Mouse (Mus musculus) heart, embryonic 11.5 days (tissue): ENCODE results near the gene Pofut2. TPM values are rescaled to one million over a fixed set of nuclear protein-coding genes. Genes with fewer than 3 reads are reported as not detected.
A peak's percentile ranks its signal among the peaks of the same experiment; 100 is the strongest.

ENCODE experiments used
- ATAC-seq: fragments of 200-750 bp; cut with Nextera tagmentation; replicated peaks from 2 replicates; pipeline ENCODE4 v1.8.0; 2017; ENCODE audit warnings: moderate library complexity; ENCODE audit not compliant: insufficient number of reproducible peaks, low FRiP score, low TSS enrichment
- H3K27ac ChIP-seq: fragments of 300-500 bp; sonication (generic); 2 replicates; pipeline ENCODE4 v1.5.1; 2014; ENCODE audit warnings: mild to moderate bottlenecking, low read depth, low read length
- H3K27me3 ChIP-seq: fragments of 300-500 bp; sonication (generic); 2 replicates; pipeline ENCODE4 v1.6.1; 2014; ENCODE audit warnings: mild to moderate bottlenecking, low read length, mixed read lengths; ENCODE audit not compliant: control insufficient read depth, insufficient read depth
- H3K36me3 ChIP-seq: fragments of 300-500 bp; sonication (generic); 2 replicates; pipeline ENCODE4 v1.6.1; 2014; ENCODE audit warnings: mild to moderate bottlenecking, low read length, moderate library complexity, mixed read lengths; ENCODE audit not compliant: control insufficient read depth, insufficient read depth
- H3K4me1 ChIP-seq: fragments of 300-500 bp; sonication (generic); 2 replicates; pipeline ENCODE4 v1.6.1; 2014; ENCODE audit warnings: low read length; ENCODE audit not compliant: control insufficient read depth, insufficient read depth
- H3K4me2 ChIP-seq: fragments of 300-500 bp; sonication (generic); 2 replicates; pipeline ENCODE4 v1.6.1; 2014; ENCODE audit warnings: mild to moderate bottlenecking, moderate library complexity
- H3K4me3 ChIP-seq: fragments of 300-500 bp; sonication (generic); 2 replicates; pipeline ENCODE4 v1.5.1; 2014; ENCODE audit warnings: low read depth, low read length
- H3K9ac ChIP-seq: fragments of 300-500 bp; sonication (generic); 2 replicates; pipeline ENCODE4 v1.6.1; 2014; ENCODE audit warnings: mild to moderate bottlenecking, low read depth, low read length, moderate library complexity
- H3K9me3 ChIP-seq: fragments of 300-500 bp; sonication (generic); replicated peaks from 2 replicates; pipeline ENCODE4 v1.6.1; 2016; ENCODE audit warnings: low read length; ENCODE audit not compliant: control insufficient read depth
- WGBS: fragments of 180-500 bp; shearing (Covaris S2); extraction: QIAGEN DNeasy Blood & Tissue Kit; methylation state at CpG from one replicate; pipeline ENCODE4 v1.1.7; 2014; ENCODE audit not compliant: insufficient replicate concordance; 5-methylcytosine and 5-hydroxymethylcytosine counted together
- polyA plus RNA-seq: library from polyadenylated mRNA; unstranded; fragments of >200 nt; fragmentation: Nextera tagmentation; extraction: Ambion mirVana; gene quantifications from 2 replicates; pipeline ENCODE4 v1.2.1, GENCODE M21; 2014

Pofut2 gene
- polyA plus RNA-seq, 1 experiment from 2014 or later = 118 TPM

DNA sequence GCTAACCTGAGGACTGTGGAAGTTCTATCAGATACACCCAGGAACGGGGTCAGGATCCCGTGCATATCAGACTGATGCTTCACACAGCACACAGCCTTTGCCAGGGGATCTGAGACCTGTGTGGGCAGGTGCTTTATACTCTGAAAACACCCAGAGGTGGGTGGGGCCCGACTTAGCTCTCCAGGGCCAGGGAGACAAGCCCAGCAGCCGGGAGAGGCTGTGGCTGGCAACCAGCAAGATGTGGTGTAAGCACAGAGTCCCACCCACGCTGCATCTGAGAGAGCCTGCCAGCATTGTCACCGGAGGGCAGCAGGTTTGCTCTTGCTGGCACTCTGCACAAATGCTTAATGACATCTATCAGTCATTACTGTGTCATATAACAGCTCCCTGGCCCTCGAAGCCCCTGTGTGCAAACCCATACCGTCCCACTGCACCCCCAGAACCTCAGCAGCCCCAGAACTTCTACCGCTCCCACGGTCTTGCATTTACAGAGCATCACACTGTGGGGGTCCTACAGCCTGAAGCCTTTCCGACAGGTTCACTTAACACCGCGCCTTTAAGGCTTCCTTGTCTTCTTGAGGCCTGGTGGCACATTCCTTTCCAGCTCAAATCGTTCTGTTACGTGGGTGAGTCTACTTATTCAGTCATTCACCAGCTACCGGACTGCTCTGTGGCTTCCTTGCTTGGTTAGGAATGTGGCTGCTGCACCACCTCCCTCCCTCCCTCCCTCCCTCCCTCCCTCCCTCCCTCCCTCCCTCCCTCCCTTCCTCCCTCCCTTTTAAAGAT lies 21.0 kb upstream of the Pofut2 start:
- H3K27ac ChIP-seq = no peak overlapping the region
- no peak overlapping the region; the same call in 1 of the 2 replicates for H3K9ac ChIP-seq
- no peaks in the 10 kb centered on the region for H3K27me3 ChIP-seq
- H3K4me2 ChIP-seq = no peak overlapping the region
- ATAC-seq = no peak
- H3K36me3 ChIP-seq = no peaks in the 10 kb centered on the region
- peaks cover 7% of the 10 kb centered on the region; the same call in 1 of the 2 replicates for H3K4me1 ChIP-seq
- WGBS = 55% methylated on average over 16 of the region's 16 CpGs
- H3K9me3 ChIP-seq = no peaks in the 10 kb centered on the region
- no peak overlapping the region for H3K4me3 ChIP-seq

DNA sequence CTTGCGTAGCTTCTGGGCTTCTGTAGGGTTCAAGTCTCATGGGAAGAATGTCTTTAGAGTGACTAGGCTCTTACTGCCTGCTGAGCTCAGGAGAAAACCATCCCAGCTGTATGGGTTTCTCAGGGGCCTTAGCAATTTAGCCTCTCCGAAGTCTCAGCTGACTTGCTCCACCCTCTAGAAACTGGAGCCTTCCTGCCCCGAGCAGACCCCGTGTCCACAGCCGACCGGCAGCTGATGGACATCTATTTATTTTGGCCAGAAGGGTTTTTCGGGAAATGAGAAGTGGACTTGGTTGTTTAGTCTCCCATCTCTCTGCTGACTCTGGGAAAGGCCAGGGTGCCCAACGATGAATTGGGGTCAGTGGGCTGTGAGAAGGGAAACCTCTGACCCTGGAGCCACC lies 18.3 kb upstream of the Pofut2 start:
- no peak overlapping the region for H3K27ac ChIP-seq
- H3K27me3 ChIP-seq = no peaks in the 10 kb centered on the region; the same call in 1 of the 2 replicates
- no peaks in the 10 kb centered on the region for H3K36me3 ChIP-seq
- no peak overlapping the region for H3K4me2 ChIP-seq
- ATAC-seq = no peak
- H3K4me3 ChIP-seq = no peak overlapping the region
- H3K4me1 ChIP-seq = peaks cover 7% of the 10 kb centered on the region; the same call in 1 of the 2 replicates
- WGBS = 73% methylated on average over 8 of the region's 8 CpGs
- no peak overlapping the region for H3K9ac ChIP-seq
- H3K9me3 ChIP-seq = no peaks in the 10 kb centered on the region

DNA sequence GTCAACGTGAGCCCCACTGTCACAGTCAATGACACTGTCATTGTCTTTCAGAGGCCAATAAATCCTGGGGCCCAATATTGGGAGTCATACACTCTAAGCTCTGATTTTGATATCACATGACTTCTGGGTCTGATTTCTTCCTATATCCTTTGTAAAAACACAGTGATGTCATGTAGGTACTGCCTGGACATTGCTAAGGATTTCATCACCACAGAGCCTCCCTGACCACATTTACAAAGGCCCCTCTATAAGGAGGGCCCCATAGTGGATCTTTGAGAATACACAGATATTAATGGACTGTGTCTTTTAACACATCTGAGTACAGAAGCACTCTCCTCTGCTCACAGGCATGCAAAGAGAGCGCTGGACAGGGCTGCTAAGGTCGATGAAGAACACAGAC lies 16.6 kb upstream of the Pofut2 start:
- Histone ChIP-seq H3K4me3 (no peak overlapping the region), H3K27ac (no peak overlapping the region), H3K36me3 (no peaks in the 10 kb centered on the region), H3K4me2 (no peak overlapping the region), H3K9me3 (no peaks in the 10 kb centered on the region), H3K4me1 (peaks cover 9% of the 10 kb centered on the region; the same call in 1 of the 2 replicates), H3K9ac (no peak overlapping the region), H3K27me3 (no peaks in the 10 kb centered on the region; the same call in 1 of the 2 replicates)
- WGBS = 63% methylated on average over 3 of the region's 3 CpGs
- no peak for ATAC-seq

DNA sequence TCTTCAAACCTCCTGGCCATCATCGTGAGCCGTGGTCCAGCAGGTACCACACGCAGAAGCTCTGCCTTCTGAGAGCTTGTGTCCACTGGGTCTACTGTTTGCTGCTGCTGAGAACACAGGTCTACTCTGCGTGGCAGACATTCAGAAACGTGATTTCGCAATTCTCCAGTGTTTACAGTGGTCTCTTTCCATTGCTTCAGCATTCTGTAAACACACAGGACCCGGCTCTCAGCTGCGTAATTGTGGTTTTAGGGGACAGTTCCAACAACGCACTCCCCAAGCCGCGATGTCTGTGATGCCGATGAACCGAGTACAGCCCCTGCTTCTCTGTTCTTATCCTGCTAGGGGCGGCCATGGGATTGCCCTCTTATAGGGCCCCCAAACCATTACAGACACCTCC lies 16.1 kb upstream of the Pofut2 start:
- no peak overlapping the region for H3K4me2 ChIP-seq
- no peaks in the 10 kb centered on the region for H3K36me3 ChIP-seq
- H3K9ac ChIP-seq = no peak overlapping the region
- no peak overlapping the region for H3K27ac ChIP-seq
- ATAC-seq = no peak
- peaks cover 12% of the 10 kb centered on the region; the same call in 1 of the 2 replicates for H3K4me1 ChIP-seq
- H3K9me3 ChIP-seq = no peaks in the 10 kb centered on the region
- 77% methylated on average over 14 of the region's 14 CpGs for WGBS
- no peak overlapping the region for H3K4me3 ChIP-seq
- no peaks in the 10 kb centered on the region; the same call in 1 of the 2 replicates for H3K27me3 ChIP-seq

DNA sequence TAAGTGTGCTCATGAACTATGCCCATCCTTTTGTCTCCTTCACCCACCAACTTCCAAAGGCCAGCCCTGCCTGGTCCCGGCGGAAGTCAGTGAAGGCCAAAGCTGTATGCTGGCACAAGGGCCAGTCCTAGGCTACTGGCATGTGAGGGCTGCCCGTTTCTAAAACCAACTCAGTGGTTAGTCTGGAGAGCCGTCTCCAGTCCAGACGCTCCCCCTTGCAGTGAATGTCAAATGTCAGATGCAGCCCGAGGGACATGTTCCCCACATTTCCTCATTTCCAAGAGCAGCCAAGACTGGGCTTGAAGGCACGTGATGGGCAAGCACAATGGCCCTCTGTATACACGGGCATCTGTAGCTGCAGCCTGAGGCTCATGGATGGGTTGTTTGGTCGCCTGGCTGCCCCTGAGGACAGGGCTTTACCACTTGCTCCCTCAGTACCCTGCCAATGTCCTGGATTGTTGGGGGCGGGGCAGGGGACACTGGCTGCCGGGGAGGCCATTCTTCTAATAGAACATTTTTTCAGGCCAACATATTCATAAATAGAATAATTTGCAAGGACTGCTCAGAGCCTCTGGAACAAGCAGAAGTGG lies 15.4 kb upstream of the Pofut2 start:
- no peaks in the 10 kb centered on the region for H3K9me3 ChIP-seq
- no peak for ATAC-seq

DNA sequence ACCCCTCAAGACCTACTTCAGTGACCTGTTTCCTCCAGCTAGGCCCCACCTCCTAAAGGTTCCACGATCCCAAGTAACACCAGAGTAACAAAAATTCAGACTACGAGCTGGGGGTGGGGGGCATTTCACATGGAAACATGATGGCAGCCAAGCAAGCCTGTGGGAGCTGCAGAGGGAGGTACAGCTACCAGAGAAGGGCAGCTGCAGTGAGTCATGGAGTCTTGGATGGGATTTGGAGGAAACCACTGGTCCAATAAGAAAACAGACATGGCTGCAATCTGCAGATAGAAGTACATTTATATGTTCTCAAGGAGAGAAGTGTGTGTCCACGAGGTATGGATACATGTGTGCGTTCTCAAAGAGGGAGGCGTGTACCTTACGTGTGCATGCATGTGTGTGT lies 14.2 kb upstream of the Pofut2 start:
- Histone ChIP-seq H3K27me3 (no peaks in the 10 kb centered on the region; the same call in 1 of the 2 replicates), H3K27ac (no peak overlapping the region), H3K4me2 (no peak overlapping the region), H3K9ac (no peak overlapping the region), H3K4me3 (no peak overlapping the region), H3K9me3 (no peaks in the 10 kb centered on the region), H3K36me3 (no peaks in the 10 kb centered on the region), H3K4me1 (peaks cover 11% of the 10 kb centered on the region; the same call in 1 of the 2 replicates)
- 91% methylated on average over 6 of the region's 6 CpGs for WGBS
- no peak for ATAC-seq

More for the DNA sequence above, 15.4 kb upstream of the Pofut2 start:
- 76% methylated on average over 11 of the region's 11 CpGs for whole genome bisulfite sequencing
- Histone ChIP-seq H3K27me3 (no peaks in the 10 kb centered on the region; the same call in 1 of the 2 replicates), H3K9ac (no peak overlapping the region), H3K36me3 (no peaks in the 10 kb centered on the region), H3K4me2 (no peak overlapping the region), H3K4me1 (peaks cover 11% of the 10 kb centered on the region; the same call in 1 of the 2 replicates), H3K27ac (no peak overlapping the region), H3K4me3 (no peak overlapping the region)

DNA sequence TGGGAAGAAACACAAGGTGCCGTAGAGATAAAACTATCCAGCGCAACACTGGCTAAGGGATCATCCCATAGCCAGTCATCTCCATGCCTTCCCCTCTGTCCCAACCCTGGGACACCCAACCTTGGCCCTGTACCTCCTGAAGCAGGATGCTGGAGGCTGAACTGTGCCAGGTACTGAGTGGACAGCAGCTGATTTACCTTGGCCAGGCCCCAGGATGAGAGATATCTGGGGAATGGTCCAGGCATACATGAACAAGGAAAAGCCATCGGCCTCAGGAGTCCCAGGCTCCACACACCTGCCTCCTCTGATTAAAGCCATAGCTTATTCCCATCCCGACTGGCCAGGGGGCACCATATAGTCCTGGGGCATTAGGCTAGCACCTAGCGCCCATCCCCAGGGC lies 12.0 kb upstream of the Pofut2 start:
- Histone ChIP-seq H3K27ac (no peak overlapping the region), H3K4me3 (no peak overlapping the region), H3K9ac (no peak overlapping the region), H3K4me2 (no peak overlapping the region), H3K9me3 (no peaks in the 10 kb centered on the region), H3K36me3 (no peaks in the 10 kb centered on the region), H3K27me3 (peaks cover 3% of the 10 kb centered on the region; the same call in 1 of the 2 replicates), H3K4me1 (peaks cover 22% of the 10 kb centered on the region)
- no peak for ATAC-seq
- WGBS = 79% methylated on average over 5 of the region's 5 CpGs

DNA sequence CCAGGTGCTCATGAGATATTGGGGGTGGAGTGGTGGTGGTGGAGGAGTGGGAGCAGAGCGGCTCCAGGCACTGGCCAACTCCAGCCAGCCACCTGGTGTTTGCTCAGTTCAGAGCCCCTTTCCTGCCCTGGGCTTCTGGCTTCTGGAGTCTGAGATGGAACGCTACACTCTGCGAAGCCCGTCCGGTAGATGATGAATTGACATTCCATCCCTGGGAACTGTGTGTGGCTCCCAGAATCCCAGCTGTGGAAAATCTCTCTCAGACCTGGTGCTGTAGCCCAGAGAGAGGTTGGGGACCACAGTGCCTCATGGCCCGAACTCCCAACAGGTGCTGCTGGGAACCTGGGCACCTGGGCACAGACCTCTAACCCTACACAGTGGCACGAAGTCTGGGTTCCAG lies 11.3 kb upstream of the Pofut2 start:
- H3K4me3 ChIP-seq = no peak overlapping the region
- H3K27me3 ChIP-seq = peaks cover 3% of the 10 kb centered on the region; the same call in 1 of the 2 replicates
- H3K9me3 ChIP-seq = no peaks in the 10 kb centered on the region
- 39% methylated on average over 7 of the region's 7 CpGs for WGBS
- H3K4me2 ChIP-seq = no peak overlapping the region
- H3K36me3 ChIP-seq = no peaks in the 10 kb centered on the region
- peaks cover 29% of the 10 kb centered on the region for H3K4me1 ChIP-seq
- no peak overlapping the region for H3K9ac ChIP-seq
- ATAC-seq = 0 out of 2 replicates have a peak, but pooled peaks have one; percentile 6
- H3K27ac ChIP-seq = no peak overlapping the region
